Mouse (Mus musculus): Measurements from ENCODE around the gene Atp2b1.
A peak's percentile ranks its signal among the peaks of the same experiment; 100 is the strongest.

Gene Atp2b1

DNA sequence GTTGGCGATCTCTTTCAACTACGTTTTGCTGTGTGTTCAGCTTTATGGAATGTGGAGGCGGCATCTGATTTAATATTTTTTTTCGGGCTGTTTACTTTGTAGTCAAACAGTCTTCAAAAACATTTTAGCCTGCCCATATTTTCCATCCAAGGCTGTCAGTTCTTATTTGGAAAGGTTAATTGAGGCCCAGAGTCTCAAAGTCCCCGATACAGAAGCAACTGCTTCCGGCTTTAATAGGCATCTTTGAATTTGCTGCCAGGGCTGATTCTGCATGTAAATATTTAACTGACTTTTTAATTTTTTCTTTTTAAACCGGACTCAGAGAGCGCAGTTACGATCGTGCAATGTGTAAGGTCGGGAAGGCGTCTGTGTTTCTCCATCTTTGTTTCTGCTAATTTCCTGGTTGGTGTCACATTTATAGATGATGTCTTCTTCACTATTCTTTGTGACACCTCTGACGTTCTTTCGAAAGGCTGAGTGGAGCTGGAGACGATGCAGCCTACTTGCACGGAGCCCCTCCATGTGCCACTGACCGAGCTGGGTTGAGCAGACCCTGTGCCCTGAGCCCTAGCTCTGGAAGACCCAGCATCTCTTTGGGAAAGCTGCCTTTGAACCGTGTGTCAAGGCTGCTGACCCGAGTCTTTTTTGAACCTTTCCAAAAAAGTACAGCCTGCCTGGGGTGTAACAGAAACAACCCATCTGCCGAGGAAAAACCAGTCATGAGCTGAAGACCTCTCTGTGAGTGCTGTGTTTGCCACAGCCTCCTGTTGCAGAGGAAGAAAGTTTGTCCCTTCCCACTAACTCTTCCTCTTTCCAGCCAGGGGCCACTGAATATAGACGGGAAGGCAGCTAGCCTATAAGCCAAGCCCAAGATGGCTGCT, 123.2 kb downstream of the Atp2b1 start:
- DNase-seq: no peak

DNA sequence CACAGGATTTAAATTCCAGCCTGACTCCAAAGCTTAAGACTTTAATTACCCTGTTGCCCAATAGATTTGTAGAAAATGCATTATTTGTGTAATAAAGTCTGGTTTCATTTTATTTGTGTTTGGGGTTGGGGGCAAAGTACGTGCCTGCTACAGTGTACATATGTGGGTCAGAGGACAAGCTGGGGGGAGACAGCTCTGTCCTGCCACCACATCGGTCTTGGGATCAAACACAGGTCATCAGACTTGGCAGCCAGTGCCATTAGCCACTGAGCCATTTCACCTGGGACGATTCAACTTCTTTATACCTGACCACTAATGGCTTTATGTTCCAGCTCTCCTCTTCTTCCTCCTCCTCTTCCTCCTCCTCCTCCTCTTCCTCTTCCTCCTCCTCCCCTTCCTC, 124.7 kb downstream of the Atp2b1 start:
- DNase-seq: no peak

DNA sequence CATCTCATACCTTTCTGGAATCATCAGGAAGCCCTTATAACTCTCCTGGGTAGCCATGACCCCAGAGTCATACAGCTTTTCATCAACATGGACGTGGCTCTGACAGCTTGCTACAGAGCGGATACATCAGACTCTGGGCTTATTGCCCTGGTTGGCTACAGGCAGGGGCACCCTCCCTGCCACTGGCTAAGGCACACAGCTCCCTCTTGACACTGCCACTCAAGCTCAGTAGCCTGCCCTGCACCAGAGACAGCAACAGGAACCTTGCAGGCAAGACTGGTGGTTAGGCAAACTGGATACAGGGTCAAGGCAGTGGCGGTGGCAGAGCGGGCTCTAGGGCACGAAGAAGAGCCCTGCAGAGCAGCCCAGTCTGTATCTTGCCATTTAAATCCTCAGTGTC, 126.0 kb downstream of the Atp2b1 start:
- DNase-seq: no peak

DNA sequence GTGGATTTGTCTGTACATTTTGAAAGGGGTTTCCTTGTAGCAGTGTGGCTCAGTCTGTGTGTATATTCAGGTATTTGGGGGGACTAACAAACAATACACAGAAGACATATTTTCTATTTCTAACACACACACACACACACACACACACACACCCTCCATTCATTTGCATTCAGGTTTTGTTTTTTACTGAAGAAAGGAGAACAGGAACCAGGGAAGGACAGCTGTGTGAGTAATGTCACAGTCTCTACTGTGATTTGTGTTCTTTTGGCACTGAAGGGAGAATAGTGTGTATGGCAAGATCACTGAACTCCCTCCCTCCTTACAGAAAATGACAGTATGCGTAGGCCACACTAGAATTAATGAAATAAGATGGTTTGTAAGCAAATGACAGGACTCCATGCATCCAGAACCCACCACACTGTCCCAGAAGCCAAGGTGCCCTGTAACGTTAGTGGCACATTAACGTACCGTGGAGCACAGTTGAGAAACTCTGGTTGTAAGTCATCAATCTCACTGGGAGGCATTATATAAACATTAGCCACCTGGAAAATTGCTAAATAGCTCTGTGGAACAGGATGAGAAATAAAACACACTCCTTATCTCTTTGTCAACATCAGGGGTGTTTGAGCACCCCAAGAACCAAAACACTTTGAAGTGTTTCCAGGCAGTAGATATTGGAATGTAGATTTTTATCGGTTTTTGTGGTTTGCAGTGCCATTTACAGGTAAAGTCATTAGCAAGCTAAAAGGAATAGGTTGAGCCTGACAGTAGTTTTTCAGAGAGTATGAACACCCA, 132.7 kb downstream of the Atp2b1 start:
- DNase-seq: no peak

DNA sequence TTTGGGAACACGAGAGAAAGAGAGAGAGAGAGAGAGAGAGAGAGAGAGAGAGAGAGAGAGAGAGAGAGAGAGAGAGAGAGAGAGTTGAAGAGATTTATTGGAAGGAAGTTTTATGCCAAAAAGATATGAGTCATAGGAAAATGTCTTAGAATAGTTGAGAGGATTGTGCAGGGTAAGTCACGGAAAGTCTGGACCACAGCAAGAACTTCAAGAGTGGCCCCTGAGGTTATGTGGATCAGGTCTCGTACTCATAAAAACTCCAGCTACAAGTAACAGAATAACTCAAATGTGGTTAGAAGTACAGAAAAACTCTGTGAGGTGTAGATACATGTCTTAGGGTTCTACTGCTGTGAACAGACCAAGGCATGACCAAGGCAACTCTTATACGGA, 133.3 kb downstream of the Atp2b1 start:
- no peak for DNase-seq

DNA sequence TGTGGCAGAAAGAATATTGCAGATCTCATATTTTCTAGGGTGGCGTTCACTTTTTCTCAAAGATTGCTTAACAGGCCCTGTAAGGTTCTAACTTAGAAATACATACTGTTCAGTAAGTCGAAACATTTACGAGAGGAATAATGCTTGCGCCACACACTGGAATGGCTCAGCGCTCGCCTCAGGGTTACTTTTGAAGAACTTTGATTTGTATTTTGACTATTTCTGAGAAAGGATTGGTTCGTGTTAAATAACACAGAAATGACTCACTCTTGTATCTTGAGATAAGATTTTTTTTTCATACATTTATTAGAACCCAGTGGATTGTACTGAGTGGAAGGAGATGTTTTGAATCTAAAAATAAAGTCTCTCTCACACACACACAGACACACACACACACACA, 135.9 kb downstream of the Atp2b1 start:
- no peak for DNase-seq

DNA sequence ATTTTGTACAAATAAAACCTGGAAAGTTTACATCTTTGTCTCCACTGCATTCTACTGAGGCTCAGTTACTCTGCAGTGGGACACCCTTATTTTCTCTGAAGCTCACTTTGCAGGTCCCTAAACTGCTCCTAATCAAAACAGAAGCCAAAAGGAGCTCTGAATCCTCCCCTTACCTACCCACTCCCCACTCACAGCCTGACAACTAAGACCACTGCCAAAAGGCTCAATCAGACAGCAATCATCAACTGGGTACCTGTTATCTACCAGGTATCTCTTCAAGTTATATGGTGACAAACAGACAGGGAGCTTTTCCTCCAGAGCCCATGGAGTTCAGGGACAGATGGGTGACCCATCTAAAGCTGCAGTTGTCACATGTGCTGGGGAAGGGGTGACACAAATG, 138.9 kb downstream of the Atp2b1 start:
- no peak for DNase-seq

DNA sequence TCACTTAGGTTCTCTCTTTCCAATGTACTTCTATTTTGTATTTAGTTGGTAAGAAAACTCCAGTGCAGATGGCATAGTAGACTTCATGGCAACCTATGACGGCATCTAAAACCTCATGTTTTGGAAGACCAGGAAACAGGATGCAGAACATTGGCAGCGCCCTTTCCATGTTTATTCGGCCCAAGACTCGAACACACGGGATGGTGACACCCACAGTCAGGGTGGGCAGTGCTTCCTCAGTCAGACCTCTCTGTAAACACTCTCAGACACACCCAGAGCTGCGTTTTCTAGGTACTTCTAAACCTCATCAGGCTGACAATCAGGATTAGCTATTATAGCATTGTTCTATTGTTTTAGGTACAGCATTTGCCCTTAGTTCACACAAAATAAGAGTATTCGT, 146.4 kb downstream of the Atp2b1 start:
- DNase-seq: no peak

DNA sequence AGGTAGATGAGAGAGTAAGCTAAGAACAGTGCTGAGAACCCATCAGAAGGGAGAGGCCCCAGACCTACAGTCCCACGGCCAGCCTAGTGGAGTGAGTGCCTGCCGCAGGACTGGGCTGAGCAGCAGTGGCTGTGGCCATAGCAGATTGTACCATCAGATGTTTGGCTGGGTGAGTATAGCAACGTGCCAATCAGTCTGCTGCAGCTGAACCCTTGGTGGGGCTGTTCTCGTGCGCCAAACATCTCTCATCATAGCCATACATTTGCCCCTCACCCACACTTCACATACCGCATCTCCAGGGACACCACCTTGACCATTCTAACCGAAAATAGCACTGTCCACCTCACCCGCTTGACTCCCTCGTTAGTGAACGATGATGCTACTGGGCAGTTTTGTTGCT, 147.2 kb downstream of the Atp2b1 start:
- DNase-seq: peak; percentile 19 to 21

DNA sequence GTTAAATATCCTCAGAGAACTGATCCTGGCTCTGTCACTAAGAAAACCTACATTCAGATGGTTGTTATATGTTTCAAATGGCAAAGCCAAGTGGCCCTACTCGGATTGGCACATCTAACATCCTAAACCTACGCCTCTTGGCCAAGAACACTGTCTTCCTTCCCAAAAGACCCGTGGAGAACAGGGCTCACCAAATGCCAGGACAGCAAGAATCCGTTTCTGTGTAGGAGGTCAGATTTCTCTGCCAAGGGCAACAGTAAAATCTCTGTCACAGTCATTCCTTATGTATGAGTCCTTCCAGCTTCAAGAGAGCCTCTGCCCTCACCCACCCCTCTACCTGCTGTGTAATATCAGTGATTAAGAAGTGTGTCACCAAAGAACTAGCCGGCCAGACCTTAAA, 148.3 kb downstream of the Atp2b1 start:
- peak; percentile 41 to 44 for DNase-seq
